Mouse (Mus musculus) gonadal fat pad, adult 2 months (tissue): Measurements from ENCODE around the gene Wfdc10. TPM values are rescaled to one million over a fixed set of nuclear protein-coding genes. Genes with fewer than 3 reads are reported as not detected.
"Not testable (repeated sequence)": the region's sequence is repeated elsewhere in the genome, so short reads cannot be mapped to it uniquely, and the experiment has no call there.

Source experiments
- DNase-seq: peaks from one replicate; pipeline ENCODE4 v3.0.0-alpha.2; 2012; ENCODE audit warnings: low read depth
- polyA plus RNA-seq: library from polyadenylated mRNA; depleted of rRNA; stranded (reverse); fragments of >200 nt; gene quantifications from 2 replicates; pipeline ENCODE4 v1.2.3, GENCODE M21; 2012; rRNA removed

The Wfdc10 gene
- 5,228 and 5,435 TPM in 2 replicates for polyA plus RNA-seq

- no peak for DNase-seq
Observed at GRCm38 (mm10) chr2:164655858-164656257, at the start of gene Wfdc10. Gene Wfdc10 (plus strand): TSS chr2:164656046.

- no peak for DNase-seq
Observed at GRCm38 (mm10) chr2:164608781-164609180, 47.1 kb upstream of the Wfdc10 start.

DNA sequence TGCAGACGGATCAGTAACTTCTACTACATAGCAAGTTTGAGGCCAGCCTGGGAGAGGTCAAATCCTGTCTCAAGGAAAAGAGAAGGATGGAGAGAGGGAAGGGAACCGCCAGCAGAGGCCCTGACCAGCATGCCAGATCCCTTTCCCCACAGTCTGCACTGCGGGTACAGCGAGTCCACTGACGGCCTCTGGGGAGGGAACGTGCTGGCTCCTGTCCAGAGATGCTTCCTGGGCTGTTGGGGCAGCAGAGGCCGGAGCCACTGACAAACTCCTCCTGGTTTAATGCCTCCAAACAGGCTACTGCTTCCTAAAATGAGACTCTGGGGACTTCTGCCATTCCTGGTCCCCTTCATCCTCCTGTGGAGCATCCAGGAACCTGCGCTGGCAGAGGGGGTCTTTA is 42.4 kb upstream of the Wfdc10 start, which contains the start of the genes Wfdc6b and Wfdc8:
Gene Wfdc6b, plus strand, starts transcription at position 52 of the 400 bp plus-strand sequence.
Gene Wfdc8, minus strand, starts transcription at position 156 of the 400 bp plus-strand sequence.
- DNase-seq: not testable (repeated sequence)

- DNase-seq: no peak
Observed at GRCm38 (mm10) chr2:164615386-164615785, 40.5 kb upstream of the Wfdc10 start.

- DNase-seq: no peak
Observed at GRCm38 (mm10) chr2:164619050-164619449, 36.8 kb upstream of the Wfdc10 start.

GRCm38 (mm10) chr2:164621775-164622174 is 34.1 kb upstream of the Wfdc10 start:
- DNase-seq: no peak

- DNase-seq: no peak
Observed at GRCm38 (mm10) chr2:164635266-164635665, 20.6 kb upstream of the Wfdc10 start.

- DNase-seq: no peak
Observed at GRCm38 (mm10) chr2:164638696-164639095, 17.1 kb upstream of the Wfdc10 start, which contains the start of gene Wfdc16. Gene Wfdc16 (minus strand): TSS chr2:164638796.

DNA sequence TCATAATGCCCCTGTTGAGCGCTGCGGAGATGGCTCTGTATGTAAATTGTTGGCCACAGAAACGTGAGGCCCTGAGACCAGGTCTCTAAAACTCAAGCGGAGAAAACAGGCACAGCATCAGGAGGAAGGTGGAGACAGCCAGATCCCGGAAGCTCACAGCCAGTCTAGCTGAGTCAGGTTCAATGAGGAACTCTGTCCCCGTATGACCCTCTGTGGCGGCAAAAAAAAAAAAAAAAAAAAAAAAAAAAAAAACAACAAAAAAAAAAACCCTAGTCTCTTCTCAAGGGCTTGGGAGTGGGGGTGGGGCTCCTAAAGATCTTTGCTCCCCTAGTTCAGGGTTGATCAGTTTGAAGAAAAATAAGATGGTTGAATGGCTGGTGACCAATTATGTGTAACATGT is 14.7 kb upstream of the Wfdc10 start:
- DNase-seq: no peak

- DNase-seq: no peak
Observed at GRCm38 (mm10) chr2:164641881-164642673, 13.8 kb upstream of the Wfdc10 start.

DNA sequence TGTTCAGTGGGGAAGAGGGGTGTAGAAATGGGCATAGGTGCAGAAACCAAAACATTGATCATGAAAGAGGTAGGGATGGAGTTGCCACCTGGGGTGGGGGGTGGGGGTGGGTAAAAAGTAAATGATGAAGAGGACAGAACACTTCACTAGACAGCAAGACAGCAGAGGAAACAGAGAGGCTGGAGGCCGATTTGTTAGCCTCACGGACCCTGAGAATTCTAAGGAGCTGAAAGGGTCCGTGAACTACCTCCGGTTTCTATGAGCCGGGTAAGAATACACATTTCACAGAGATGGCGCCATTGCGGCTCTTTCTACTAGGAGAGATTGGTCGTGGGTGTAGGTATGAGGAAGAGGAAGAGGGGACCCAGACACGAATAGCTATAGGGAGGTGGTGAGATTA is 637 bp downstream of the Wfdc10 start, which contains the start of gene Wfdc9:
Gene Wfdc9, minus strand, starts transcription at position 101 of the 400 bp plus-strand sequence.
- no peak for DNase-seq

- no peak for DNase-seq
Observed at GRCm38 (mm10) chr2:164664851-164665250, 9.0 kb downstream of the Wfdc10 start.

DNA sequence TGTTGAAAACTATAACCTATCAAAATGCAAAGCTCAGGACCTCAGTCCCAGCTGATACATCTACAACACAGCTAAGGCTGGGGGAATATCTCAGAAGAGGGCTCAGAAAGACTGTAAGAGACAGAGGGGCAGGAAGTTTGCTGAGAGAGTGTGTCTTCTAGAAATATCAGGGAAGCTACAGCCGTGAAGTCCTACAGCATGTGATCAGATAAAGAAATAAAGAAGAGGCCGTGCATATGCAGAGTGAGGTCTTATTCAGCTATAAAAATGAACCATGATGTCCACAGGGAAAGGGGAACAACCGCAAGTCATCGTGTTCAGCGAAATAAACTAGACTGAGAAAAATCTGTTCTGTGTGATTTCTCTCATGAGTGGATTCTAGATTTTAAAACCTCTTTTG is 14.4 kb downstream of the Wfdc10 start:
- no peak for DNase-seq

DNA sequence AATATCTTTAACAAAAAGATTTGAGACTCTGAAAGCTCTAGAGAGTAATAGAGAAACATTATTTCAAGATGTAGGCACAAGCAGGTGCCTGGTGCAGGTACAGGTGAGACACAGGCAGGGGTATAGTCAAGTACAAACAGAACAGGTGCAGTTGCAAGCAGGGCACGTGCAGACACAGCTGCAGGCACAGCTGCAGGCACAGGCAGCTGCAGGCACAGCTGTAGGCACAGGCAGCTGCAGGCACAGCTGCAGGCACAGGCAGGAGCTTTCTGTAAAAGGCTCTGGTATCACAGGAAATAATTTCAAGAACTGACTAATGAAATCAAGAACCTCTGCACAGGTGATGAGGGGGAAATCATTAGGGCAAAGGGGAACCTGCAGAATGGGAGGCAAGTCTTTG is 15.1 kb downstream of the Wfdc10 start:
- DNase-seq: no peak

DNA sequence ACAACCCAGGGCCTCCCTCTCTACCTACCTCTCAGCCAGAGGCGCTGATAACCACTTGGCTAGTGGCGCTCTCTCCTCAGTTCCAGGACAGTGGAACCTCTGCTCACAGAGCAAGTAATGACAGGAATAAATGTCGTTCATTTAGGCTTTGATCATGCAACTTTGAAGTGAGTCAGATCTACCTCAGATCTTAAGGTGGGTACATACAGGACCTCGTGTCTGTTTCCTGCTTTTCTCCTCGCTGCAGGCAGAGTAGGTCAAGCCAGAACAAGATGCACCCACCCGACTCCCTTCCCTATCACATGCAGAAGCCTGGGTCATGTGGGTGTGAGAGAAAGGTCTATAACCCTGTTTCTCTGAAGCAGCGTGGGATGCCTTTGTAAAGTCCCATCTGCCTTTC is 18.1 kb downstream of the Wfdc10 start, which contains the start of gene Wfdc11:
Gene Wfdc11, minus strand, starts transcription at position 101 of the 400 bp plus-strand sequence.
- DNase-seq: no peak

DNA sequence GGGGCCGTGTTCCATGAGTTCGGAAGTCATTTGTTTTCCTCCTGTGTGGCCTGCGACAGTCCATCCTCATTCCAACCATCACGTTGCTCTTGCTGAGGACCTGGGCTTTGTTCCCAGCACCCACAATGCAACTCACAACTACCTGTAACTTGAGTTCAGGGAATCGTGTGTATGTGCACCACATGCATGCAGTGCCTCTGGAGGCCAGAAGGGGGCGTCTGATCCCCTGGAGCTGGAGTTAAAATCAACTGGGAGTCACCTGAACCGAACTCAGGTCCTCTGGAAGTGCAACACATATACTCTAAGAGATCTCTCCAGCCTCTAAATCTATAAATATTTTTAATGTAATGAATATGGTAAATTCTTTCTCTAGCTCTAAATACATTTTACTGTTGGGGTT is 20.3 kb downstream of the Wfdc10 start:
- DNase-seq: no peak

DNA sequence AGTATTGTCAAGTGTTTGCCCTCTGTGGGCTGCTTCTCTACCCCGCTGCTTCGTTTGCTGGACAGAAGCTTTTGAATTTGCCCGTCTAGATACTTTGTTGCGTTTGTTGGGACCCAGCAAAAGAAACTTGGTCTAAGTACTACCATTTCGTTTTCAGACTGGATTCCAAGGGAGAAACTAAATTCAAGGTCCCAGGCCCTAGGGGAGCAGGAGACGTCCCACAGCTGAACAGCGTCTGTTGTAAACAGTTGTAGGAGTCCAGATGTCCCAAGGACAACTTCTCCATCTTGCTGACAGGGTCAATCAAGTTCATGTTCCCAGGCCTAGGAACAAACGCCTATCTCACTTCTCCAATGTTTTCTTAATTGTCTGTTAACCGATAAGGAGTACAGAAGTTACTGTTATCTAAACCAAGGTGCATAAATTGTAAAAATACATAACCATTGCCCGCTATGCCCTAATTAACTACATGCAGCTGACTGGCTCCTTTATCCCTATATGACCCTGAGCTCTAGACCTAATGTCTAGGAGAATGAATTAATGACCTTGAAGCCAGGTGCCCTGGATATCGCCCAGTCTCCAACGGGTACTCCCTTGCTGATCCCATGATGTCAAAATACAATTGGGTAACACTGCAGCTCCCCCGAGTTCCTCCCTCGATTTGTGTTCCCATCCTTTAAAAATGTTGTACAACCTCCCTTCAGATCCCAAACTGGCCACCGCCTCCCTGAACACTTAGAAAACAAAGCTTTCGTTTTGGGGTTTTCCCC is 21.3 kb downstream of the Wfdc10 start:
- no peak for DNase-seq

GRCm38 (mm10) chr2:164678848-164679625 is 23.2 kb downstream of the Wfdc10 start:
- DNase-seq: no peak

- no peak for DNase-seq
Observed at GRCm38 (mm10) chr2:164679906-164680305, 24.1 kb downstream of the Wfdc10 start.

GRCm38 (mm10) chr2:164684807-164685206 is 29.0 kb downstream of the Wfdc10 start, which contains the start of gene Wfdc13:
Gene Wfdc13 (plus strand): TSS chr2:164685107.
- no peak for DNase-seq

DNA sequence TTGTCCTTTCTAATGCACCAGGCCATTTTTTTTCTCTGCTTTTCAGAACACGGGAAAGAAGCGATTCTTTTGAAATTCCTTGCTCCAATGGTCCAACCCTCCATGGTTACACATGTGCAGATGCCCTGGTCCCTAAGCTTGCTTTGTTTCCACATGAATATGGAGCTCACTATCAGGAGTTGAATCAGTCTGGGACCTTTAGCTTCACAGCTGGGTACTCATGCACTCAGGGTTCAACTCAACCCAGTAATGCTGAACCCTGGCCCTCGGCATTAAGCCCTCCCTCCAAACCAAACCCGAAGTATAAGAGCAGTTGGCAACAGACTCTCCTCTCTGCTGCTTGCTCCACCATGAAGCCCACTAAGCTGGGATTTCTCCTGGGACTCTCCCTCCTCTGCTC is 42.4 kb downstream of the Wfdc10 start, which contains the start of gene Spint4:
Gene Spint4, plus strand, starts transcription at position 301 of the 400 bp plus-strand sequence.
- no peak for DNase-seq
